Mouse (Mus musculus): ENCODE measurements around the gene Cog7. TPM values are rescaled to one million over a fixed set of nuclear protein-coding genes. Genes with fewer than 3 reads are reported as not detected.

Gene Cog7
- polyA plus RNA-seq, 1 experiment from 2014 or later, result 24.4 TPM

DNA sequence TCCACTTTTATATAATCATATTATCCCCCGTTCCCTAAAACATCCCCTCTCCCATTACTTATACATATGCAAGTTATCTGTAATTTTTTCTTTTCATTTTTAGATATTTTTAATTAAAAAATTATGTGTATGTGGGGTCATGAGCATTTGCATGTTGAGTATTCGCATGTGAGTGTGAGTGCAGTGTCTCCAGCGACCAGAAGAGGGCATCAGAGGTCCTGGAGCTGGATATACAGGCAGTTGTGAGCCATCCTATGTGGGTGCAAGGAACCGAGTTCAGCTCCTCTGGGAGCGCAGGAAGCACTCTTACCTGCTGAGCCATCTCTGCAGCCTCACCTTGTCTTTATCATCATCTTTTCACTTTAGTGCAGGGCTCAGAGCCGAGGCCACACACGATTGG is 146.1 kb downstream of the Cog7 start:
- no peak for ATAC-seq (ENCODE audit: insufficient number of reproducible peaks, insufficient read depth, low FRiP score, low TSS enrichment)
- H3K36me3 ChIP-seq, result no peaks in the 10 kb centered on the region
- H3K9me3 ChIP-seq, result no peaks in the 10 kb centered on the region
- no peaks in the 10 kb centered on the region for H3K27me3 ChIP-seq
- H3K9ac ChIP-seq, result no peak overlapping the region
- no peak overlapping the region for H3K4me2 ChIP-seq (replicated peaks)
- no peaks in the 10 kb centered on the region for H3K4me1 ChIP-seq
- no peak overlapping the region for H3K4me3 ChIP-seq
- H3K27ac ChIP-seq, result no peak overlapping the region
- 85% methylated on average over 7 of the region's 7 CpGs for WGBS

Other genes starting within 250 kb of the Cog7 start
- gene Scnn1g, start 247.2 kb downstream of the Cog7 start, polyA plus RNA-seq (2016; fragmentation: Nextera tagmentation; extraction: Ambion mirVana), result 0.24 and 0.47 TPM in 2 replicates
- gene Scnn1b, start 116.7 kb downstream of the Cog7 start, polyA plus RNA-seq (2016; fragmentation: Nextera tagmentation; extraction: Ambion mirVana), result 0.23 TPM in 2 replicates
- 130 and 136 TPM in 2 replicates for gene Gga2, start 39.5 kb upstream of the Cog7 start, polyA plus RNA-seq (2016; fragmentation: Nextera tagmentation; extraction: Ambion mirVana)
- gene Ubfd1, start 85.5 kb upstream of the Cog7 start, polyA plus RNA-seq (2016; fragmentation: Nextera tagmentation; extraction: Ambion mirVana), result 103 and 105 TPM in 2 replicates
- 16.6 and 17.9 TPM in 2 replicates for gene Ears2, start 85.6 kb upstream of the Cog7 start, polyA plus RNA-seq (2016; fragmentation: Nextera tagmentation; extraction: Ambion mirVana)
- 633 and 655 TPM in 2 replicates for gene Ndufab1, start 120.2 kb upstream of the Cog7 start, polyA plus RNA-seq (2016; fragmentation: Nextera tagmentation; extraction: Ambion mirVana)
- 18.5 and 19.1 TPM in 2 replicates for gene Palb2, start 151.3 kb upstream of the Cog7 start, polyA plus RNA-seq (2016; fragmentation: Nextera tagmentation; extraction: Ambion mirVana)
- gene Dctn5, start 151.3 kb upstream of the Cog7 start, polyA plus RNA-seq (2016; fragmentation: Nextera tagmentation; extraction: Ambion mirVana), result 118 and 121 TPM in 2 replicates
- 140 and 141 TPM in 2 replicates for gene Plk1, start 177.7 kb upstream of the Cog7 start, polyA plus RNA-seq (2016; fragmentation: Nextera tagmentation; extraction: Ambion mirVana)
- not detected in 2 replicates for gene Ern2, start 204.5 kb upstream of the Cog7 start, polyA plus RNA-seq (2016; fragmentation: Nextera tagmentation; extraction: Ambion mirVana)
- 0.27 TPM in 1 of 2 replicates, not detected in the other for gene Chp2, start 237.8 kb upstream of the Cog7 start, polyA plus RNA-seq (2016; fragmentation: Nextera tagmentation; extraction: Ambion mirVana)

Measured in embryonic facial prominence, embryonic 12.5 days (tissue).